Mouse (Mus musculus): Measurements from ENCODE around the gene Gng12. TPM values are rescaled to one million over a fixed set of nuclear protein-coding genes. Genes with fewer than 3 reads are reported as not detected.
A peak's percentile ranks its signal among the peaks of the same experiment; 100 is the strongest.
"Not testable (repeated sequence)": the region's sequence is repeated elsewhere in the genome, so short reads cannot be mapped to it uniquely, and the experiment has no call there.

Gng12 gene
- polyA plus RNA-seq, 1 experiment from 2014 or later, result 50.4 TPM

DNA sequence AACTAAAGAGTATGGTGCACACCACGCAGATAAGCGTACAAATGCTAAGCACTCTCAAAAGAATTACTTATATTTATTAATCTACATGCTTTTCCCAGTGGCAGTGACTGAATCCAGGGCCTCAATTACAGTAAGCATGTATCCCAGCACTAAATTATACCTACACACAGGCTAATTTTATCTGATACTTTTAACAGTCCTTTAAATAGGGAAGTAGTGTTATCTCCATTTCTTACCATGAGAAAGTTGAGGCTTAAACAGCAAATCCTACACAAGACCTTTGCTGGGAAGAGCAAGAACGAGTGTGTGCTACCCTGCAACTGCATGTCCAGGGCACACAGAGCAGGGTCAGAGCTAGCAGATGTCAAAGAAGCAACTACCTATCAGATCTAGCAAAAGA, 113.7 kb downstream of the Gng12 start:
- Histone ChIP-seq H3K4me2 (no peak overlapping the region), H3K9me3 (no peaks in the 10 kb centered on the region), H3K4me1 (replicated peaks) (peaks cover 16% of the 10 kb centered on the region), H3K36me3 (no peaks in the 10 kb centered on the region), H3K9ac (no peak overlapping the region), H3K27ac (replicated peaks) (0 out of 2 replicates have a peak overlapping the region, but pooled peaks have one; percentile 68), H3K27me3 (no peaks in the 10 kb centered on the region), H3K4me3 (no peak overlapping the region)
- WGBS, result 90% methylated on average over 3 of the region's 3 CpGs
- no peak for ATAC-seq (ENCODE audit: low read depth)

DNA sequence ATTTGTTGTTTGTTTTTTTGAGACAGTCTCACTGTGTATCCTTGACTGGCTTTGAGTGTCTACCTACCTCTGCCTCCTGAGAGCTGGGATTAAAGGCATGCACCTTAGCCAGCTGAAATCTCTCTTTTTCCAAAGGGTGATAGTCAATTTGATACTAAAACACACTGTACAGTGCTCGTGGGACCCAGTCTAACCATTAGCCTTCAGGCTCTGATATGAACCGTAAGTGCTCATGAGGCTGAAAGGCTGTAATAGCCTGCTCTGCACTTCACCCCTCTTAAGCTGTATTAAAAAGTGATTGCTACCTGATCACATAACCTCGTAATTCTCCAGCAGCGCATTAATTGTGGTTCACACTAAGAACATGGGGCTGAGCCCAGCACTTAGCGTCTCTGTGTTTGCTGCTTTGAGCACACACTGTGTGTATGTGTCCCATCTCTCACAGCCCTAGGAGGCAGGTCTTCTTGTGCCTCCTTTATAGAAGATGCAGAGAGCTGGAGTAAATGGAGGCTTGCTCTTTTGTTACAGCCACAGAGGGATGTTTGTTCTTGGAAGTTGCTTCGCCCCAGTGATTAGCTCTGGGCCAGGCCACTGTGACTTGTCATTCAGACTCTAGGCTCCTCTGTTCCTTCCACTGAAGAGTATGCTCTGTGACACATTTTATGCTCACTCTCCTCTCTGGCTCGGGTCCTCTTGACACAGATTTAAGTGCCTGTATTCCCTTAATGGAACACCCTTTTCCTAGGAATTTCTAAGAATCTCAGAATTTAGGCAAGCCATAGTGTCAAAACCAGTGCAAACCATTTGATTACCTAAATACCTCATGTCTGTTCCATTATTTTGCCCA, 114.4 kb downstream of the Gng12 start:
- 38% methylated on average over 7 of the region's 7 CpGs for WGBS
- Histone ChIP-seq H3K4me2 (no peak overlapping the region), H3K4me1 (replicated peaks) (peaks cover 16% of the 10 kb centered on the region), H3K27me3 (no peaks in the 10 kb centered on the region), H3K4me3 (no peak overlapping the region), H3K36me3 (no peaks in the 10 kb centered on the region), H3K27ac (replicated peaks) (peak overlapping the region; percentile 68), H3K9me3 (no peaks in the 10 kb centered on the region), H3K9ac (no peak overlapping the region)
- ATAC-seq (ENCODE audit: low read depth), result peak; percentile 87

DNA sequence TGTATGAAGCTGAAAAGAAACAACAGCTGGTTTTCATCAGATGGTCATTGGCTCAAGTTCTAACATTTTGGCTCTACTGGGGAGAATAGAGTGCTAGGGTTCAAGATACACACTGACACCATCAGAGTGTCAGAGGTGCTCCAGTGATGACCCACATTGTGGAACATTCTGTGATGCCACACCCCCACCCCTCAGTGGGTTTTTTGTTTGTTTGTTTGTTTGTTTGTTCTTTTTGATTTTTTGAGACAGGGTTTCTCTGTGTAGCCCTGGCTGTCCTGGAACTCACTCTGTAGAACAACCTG, 115.0 kb downstream of the Gng12 start:
- no peaks in the 10 kb centered on the region for H3K36me3 ChIP-seq
- peak overlapping the region; percentile 68 for H3K27ac ChIP-seq (replicated peaks)
- H3K4me2 ChIP-seq, result no peak overlapping the region
- H3K4me1 ChIP-seq (replicated peaks), result peaks cover 16% of the 10 kb centered on the region
- no peak overlapping the region for H3K4me3 ChIP-seq
- H3K9me3 ChIP-seq, result no peaks in the 10 kb centered on the region
- no peaks in the 10 kb centered on the region for H3K27me3 ChIP-seq
- ATAC-seq (ENCODE audit: low read depth), result no peak
- no peak overlapping the region for H3K9ac ChIP-seq

DNA sequence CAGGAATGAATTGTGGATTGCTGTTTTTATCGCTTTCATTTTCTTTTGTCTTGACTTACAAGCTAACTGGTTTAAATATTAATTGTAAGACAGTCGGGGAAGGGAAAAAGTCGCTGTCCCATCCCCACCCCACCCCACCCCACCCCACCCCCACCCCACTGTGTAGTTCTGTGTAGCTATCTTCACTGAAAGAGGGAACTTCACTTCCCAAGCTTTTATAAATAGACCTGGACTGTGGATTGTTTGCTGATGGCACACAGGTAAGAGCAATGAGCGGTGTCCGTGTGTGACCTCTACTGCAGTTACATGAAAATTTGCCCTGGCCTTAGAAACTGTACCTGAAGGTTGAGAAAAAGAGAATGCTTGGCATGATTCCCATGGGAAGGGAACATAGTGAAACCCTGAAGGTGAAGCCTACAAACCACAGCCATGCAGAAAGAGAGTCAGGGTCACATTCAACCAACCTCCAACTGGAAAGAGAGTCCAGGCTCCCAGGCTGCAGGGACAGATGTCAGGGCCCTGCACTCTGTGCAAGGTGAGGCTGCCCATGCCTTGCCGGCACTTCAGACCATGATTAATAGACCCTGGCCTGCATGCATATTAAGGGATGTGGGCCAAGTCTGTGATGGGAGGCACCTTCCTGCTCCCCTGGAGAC, 117.2 kb downstream of the Gng12 start:
- H3K9ac ChIP-seq, result no peak overlapping the region
- no peak overlapping the region for H3K4me2 ChIP-seq
- no peak overlapping the region for H3K4me3 ChIP-seq
- H3K27ac ChIP-seq (replicated peaks), result no peak overlapping the region
- ATAC-seq (ENCODE audit: low read depth), result no peak
- 84% methylated on average over 6 of the region's 6 CpGs for WGBS
- H3K36me3 ChIP-seq, result no peaks in the 10 kb centered on the region
- no peaks in the 10 kb centered on the region for H3K27me3 ChIP-seq
- H3K4me1 ChIP-seq (replicated peaks), result peaks cover 16% of the 10 kb centered on the region
- no peaks in the 10 kb centered on the region for H3K9me3 ChIP-seq

DNA sequence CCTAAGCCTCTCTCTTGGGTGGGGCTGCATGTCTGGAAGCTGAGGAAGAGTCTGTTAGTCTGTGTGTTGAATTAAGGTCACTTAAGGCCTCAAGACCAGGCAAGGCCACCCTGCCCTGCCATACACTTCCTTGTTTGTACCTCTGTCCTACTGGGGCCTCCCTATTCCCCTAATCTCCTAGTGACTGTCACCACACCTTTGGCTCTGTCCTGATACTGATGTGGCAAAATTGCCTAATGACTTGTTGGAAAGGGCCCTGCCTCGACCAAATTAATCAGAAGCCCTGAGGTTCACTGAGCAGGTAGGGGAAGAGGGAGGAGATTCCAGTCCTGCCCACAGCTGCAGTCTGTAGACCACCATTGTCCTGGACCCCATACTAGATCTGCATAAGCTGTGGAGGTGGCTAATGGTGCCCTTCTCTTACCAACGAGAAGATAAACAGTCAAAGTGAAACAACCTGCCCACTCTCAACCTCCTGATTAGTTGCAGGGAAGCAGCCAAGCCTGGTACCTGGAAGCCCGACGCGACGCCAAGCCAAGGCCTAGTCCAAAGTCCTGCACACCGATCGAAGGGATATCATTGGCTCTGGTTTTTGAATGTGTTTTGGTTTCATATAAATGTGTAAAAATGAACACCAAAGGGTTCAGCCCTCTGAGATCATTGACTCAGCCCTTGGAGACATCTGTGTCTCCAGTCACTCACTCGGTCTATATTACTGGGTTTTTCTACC, 117.9 kb downstream of the Gng12 start:
- Histone ChIP-seq H3K27me3 (no peaks in the 10 kb centered on the region), H3K4me1 (replicated peaks) (peaks cover 16% of the 10 kb centered on the region), H3K4me3 (no peak overlapping the region), H3K27ac (replicated peaks) (no peak overlapping the region), H3K36me3 (no peaks in the 10 kb centered on the region), H3K9me3 (no peaks in the 10 kb centered on the region), H3K9ac (no peak overlapping the region), H3K4me2 (no peak overlapping the region)
- WGBS, result 92% methylated on average over 9 of the region's 9 CpGs
- ATAC-seq (ENCODE audit: low read depth), result no peak

DNA sequence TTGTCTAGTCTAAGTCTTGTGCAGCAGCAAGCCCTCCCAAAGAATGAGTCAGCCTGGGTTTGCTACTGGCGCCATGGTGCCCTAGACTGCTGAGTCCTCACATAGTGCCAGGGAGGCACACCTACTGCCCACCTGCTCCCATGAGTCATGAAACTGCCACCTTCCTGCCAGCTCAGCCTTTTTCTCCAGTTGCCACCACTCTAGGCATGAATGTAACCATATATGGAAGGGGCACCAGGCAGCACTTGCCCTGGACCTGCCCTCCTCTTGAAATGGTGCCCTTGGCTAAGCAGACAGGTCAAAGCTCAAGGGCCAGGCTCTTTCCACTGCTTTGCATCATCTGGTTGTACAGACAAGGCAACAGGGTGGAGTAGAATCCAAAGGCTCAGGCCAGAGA, 118.5 kb downstream of the Gng12 start:
- Histone ChIP-seq H3K4me3 (no peak overlapping the region), H3K9ac (no peak overlapping the region), H3K9me3 (no peaks in the 10 kb centered on the region), H3K4me1 (replicated peaks) (peaks cover 15% of the 10 kb centered on the region), H3K27ac (replicated peaks) (no peak overlapping the region), H3K36me3 (no peaks in the 10 kb centered on the region), H3K27me3 (no peaks in the 10 kb centered on the region), H3K4me2 (no peak overlapping the region)
- ATAC-seq (ENCODE audit: low read depth), result no peak
- 93% methylated on average over 1 of the region's 1 CpGs for WGBS

DNA sequence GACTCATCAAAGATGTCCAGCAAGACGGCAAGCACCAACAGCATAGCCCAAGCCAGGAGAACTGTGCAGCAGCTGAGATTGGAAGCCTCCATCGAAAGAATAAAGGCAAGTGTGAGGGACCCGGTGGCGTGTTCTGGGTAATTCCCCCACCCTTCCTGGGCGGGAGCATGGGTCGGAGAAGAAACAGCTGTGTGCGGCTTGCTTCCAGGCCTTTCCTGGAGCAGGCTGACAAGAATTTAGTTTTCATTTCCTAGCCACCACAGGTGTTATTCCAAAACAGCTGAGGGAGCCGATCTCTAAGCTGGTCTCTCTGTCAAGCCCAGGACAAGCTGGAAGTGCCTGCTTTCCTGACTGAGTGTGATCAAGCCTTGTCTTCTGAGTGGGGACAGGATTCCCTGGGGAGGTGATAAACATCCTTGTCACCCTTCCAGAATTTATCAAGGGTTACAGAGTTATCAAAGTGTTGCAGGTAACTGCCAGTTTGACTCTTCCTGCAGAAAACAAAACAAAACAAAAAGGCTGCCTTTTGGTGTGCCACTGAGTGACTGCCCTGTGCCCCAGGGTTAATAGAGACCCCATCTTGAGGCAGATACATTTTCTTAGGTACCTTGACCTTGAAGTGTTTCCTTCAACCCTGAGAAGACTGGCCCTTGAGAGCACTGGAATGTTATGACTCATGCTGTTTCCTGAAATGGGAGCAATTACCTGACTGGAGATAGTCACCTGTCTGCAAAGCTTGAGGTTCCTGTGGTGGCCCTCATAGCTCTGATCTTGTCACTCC, 119.7 kb downstream of the Gng12 start:
- no peak overlapping the region for H3K4me2 ChIP-seq
- H3K4me3 ChIP-seq, result no peak overlapping the region
- H3K36me3 ChIP-seq, result no peaks in the 10 kb centered on the region
- WGBS, result 81% methylated on average over 8 of the region's 8 CpGs
- H3K27me3 ChIP-seq, result no peaks in the 10 kb centered on the region
- peaks cover 3% of the 10 kb centered on the region; the same call in 1 of the 2 replicates for H3K4me1 ChIP-seq (replicated peaks)
- no peak for ATAC-seq (ENCODE audit: low read depth)
- no peak overlapping the region for H3K27ac ChIP-seq (replicated peaks)
- H3K9me3 ChIP-seq, result no peaks in the 10 kb centered on the region
- no peak overlapping the region for H3K9ac ChIP-seq

DNA sequence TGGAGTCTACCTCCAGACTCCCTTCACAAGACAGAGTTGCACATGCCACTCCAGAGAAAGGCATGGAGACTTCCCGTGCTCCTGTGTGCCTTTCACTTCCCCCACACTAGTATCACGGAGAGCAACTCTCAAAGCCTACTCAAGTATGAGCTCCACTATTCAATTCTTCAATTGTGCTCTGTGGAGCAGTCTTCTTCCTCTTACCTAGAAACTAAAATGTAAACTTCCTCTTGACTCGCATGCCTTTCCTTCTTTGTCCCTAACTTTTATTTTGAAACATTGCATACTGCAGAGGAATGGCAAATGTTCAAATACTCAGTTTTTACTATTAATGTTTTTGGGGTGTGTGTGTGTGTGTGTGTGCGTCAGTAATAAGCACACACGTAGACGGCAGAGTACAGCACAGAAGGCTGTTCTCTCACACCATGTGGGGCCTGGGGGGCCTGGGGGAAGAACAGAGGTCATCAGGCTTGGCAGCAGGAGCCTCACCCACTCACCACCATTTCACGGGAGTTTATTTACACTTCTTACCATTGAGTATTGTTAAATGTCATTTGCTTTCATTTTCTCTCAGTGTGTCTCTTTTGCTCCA, 120.4 kb downstream of the Gng12 start:
- no peaks in the 10 kb centered on the region for H3K36me3 ChIP-seq
- no peaks in the 10 kb centered on the region for H3K9me3 ChIP-seq
- H3K27me3 ChIP-seq, result no peaks in the 10 kb centered on the region
- no peak for ATAC-seq (ENCODE audit: low read depth)
- H3K4me3 ChIP-seq, result no peak overlapping the region
- H3K4me2 ChIP-seq, result no peak overlapping the region
- H3K4me1 ChIP-seq (replicated peaks), result no peaks in the 10 kb centered on the region
- no peak overlapping the region for H3K27ac ChIP-seq (replicated peaks)
- 68% methylated on average over 7 of the region's 7 CpGs for WGBS
- H3K9ac ChIP-seq, result no peak overlapping the region

DNA sequence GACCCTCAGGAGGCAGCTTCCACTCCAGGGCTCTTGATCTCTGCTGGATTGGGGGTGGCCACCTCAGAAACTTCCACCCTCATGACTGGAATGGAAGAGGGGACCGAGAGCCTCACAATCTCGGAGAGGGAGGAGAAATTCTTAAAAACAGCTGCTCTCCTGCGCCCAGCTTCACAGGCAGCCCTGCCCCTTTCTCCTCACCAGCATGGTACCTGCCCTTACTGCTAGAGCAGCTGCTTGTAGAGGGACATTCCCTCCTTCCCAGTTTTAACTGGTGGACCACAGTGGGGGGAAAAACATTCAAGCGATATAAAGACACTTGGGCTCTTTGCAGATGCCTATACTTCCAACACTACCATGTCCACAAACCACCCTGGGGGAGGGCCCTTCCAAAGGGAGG, 122.2 kb downstream of the Gng12 start:
- Histone ChIP-seq H3K9me3 (no peaks in the 10 kb centered on the region), H3K27ac (replicated peaks) (no peak overlapping the region), H3K27me3 (no peaks in the 10 kb centered on the region), H3K4me3 (no peak overlapping the region), H3K9ac (no peak overlapping the region), H3K4me2 (no peak overlapping the region), H3K4me1 (replicated peaks) (no peaks in the 10 kb centered on the region), H3K36me3 (no peaks in the 10 kb centered on the region)
- ATAC-seq (ENCODE audit: low read depth), result no peak
- 68% methylated on average over 4 of the region's 4 CpGs for WGBS

DNA sequence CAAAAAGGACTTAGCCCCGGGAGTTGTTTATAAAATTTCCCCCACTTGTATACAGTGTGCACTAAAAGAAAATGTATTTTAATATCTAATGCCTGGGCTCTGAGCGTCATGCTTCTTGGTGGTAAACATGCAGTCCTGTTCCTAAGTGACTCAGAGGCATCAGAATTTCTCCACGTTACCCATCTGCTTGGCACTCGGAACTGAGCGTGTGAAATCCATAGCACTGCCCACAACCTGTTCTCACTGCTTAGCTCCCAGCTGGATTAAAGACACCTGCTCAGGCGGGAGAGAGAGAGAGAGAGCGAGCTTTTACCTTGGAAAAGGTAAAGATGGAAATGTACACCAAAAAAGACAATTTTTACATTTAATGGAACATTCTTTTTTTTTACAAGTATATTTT, 122.8 kb downstream of the Gng12 start:
- not testable (repeated sequence) for ATAC-seq (ENCODE audit: low read depth); H3K9ac ChIP-seq
- 85% methylated on average over 7 of the region's 7 CpGs for WGBS

DNA sequence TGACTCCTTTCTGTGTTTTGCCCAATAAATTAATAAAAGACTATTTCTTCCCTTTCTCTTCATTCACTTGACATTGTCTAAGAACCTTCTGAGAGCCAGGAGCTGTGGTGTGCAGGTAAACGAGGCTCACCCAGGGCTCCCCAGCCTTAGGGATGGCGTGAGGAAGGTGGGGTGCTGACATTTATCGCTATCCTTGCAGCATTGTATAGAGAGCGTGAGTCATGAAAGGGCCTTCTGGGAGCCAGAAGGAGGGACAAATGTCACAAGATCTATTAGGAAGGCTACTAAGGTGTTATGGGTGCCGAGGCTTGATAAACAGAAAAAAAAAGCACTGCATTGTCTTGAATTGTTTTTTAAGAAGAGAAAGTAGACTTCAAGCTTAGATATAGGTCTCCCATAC, 125.1 kb downstream of the Gng12 start:
- H3K9ac ChIP-seq, result no peak overlapping the region
- WGBS, result 82% methylated on average over 5 of the region's 5 CpGs
- no peaks in the 10 kb centered on the region for H3K9me3 ChIP-seq
- no peaks in the 10 kb centered on the region for H3K4me1 ChIP-seq (replicated peaks)
- no peak for ATAC-seq (ENCODE audit: low read depth)
- no peak overlapping the region for H3K27ac ChIP-seq (replicated peaks)
- no peak overlapping the region for H3K4me2 ChIP-seq
- H3K4me3 ChIP-seq, result no peak overlapping the region
- no peaks in the 10 kb centered on the region for H3K36me3 ChIP-seq
- H3K27me3 ChIP-seq, result no peaks in the 10 kb centered on the region

More for the DNA sequence above, 122.8 kb downstream of the Gng12 start:
- not testable (repeated sequence) for H3K4me1 ChIP-seq (replicated peaks); H3K4me3 ChIP-seq; H3K4me2 ChIP-seq; H3K36me3 ChIP-seq; H3K27ac ChIP-seq (replicated peaks); H3K27me3 ChIP-seq; H3K9me3 ChIP-seq

Measured in neural tube, embryonic 13.5 days (tissue).